Mouse (Mus musculus) limb, embryonic 11.5 days (tissue): ENCODE measurements around the gene Dnah2. TPM values are rescaled to one million over a fixed set of nuclear protein-coding genes. Genes with fewer than 3 reads are reported as not detected.

Experiments
- ATAC-seq: fragments of 200-750 bp; cut with Nextera tagmentation; 2 replicates; pipeline ENCODE4 v1.8.0; 2017; ENCODE audit warnings: low read depth; ENCODE audit not compliant: insufficient number of reproducible peaks, low FRiP score, low TSS enrichment
- DNase-seq: peaks from one replicate; pipeline ENCODE4 v3.0.0-alpha.2; 2015; ENCODE audit warnings: low spot score
- H3K27ac ChIP-seq: fragments of 300-500 bp; sonication (generic); replicated peaks from 2 replicates; pipeline ENCODE4 v1.5.1; 2014; ENCODE audit warnings: low read depth, mild to moderate bottlenecking, low read length
- H3K27me3 ChIP-seq: fragments of 300-500 bp; sonication (generic); 2 replicates; pipeline ENCODE4 v1.6.1; 2014; ENCODE audit warnings: mild to moderate bottlenecking, low read length, mixed read lengths; ENCODE audit not compliant: control insufficient read depth, insufficient read depth
- H3K36me3 ChIP-seq: fragments of 300-500 bp; sonication (generic); 2 replicates; pipeline ENCODE4 v1.6.1; 2014; ENCODE audit warnings: mild to moderate bottlenecking, low read length, moderate library complexity, mixed read lengths; ENCODE audit not compliant: control insufficient read depth, insufficient read depth
- H3K4me1 ChIP-seq: fragments of 300-500 bp; sonication (generic); 2 replicates; pipeline ENCODE4 v1.6.1; 2014; ENCODE audit warnings: low read length, mixed read lengths; ENCODE audit not compliant: control insufficient read depth, insufficient read depth
- H3K4me2 ChIP-seq: fragments of 300-500 bp; sonication (generic); 2 replicates; pipeline ENCODE4 v1.6.1; 2014; ENCODE audit warnings: low read depth, mild to moderate bottlenecking, moderate library complexity; ENCODE audit not compliant: severe bottlenecking
- H3K4me3 ChIP-seq: fragments of 300-500 bp; sonication (generic); 2 replicates; pipeline ENCODE4 v1.5.1; 2014; ENCODE audit warnings: low read depth, low read length
- H3K9ac ChIP-seq: fragments of 300-500 bp; sonication (generic); 2 replicates; pipeline ENCODE4 v1.6.1; 2014; ENCODE audit warnings: mild to moderate bottlenecking, low read length
- H3K9me3 ChIP-seq: fragments of 300-500 bp; sonication (generic); 2 replicates; pipeline ENCODE4 v1.6.1; 2016; ENCODE audit warnings: low read length; ENCODE audit not compliant: control insufficient read depth
- WGBS: fragments of 180-500 bp; shearing (Covaris S2); extraction: QIAGEN DNeasy Blood & Tissue Kit; methylation state at CpG from one replicate; pipeline ENCODE4 v1.1.7; 2014; 5-methylcytosine and 5-hydroxymethylcytosine counted together
- polyA plus RNA-seq: library from polyadenylated mRNA; unstranded; fragments of >200 nt; fragmentation: Nextera tagmentation; extraction: Ambion mirVana; gene quantifications from 2 replicates; pipeline ENCODE4 v1.2.1, GENCODE M21; 2014

The Dnah2 gene
- polyA plus RNA-seq, 1 experiment from 2014 or later, result 0.87 TPM

GRCm38 (mm10) chr11:69410310-69411072 is 138.4 kb downstream of the Dnah2 start:
- WGBS, result under 1% methylated on average over 41 of the region's 41 CpGs
- H3K4me1 ChIP-seq, result peaks cover 41% of the 10 kb centered on the region
- H3K36me3 ChIP-seq, result peaks cover 19% of the 10 kb centered on the region
- H3K9me3 ChIP-seq, result no peaks in the 10 kb centered on the region
- peak overlapping the region; percentile 86 for H3K4me3 ChIP-seq
- ATAC-seq, result peak; percentile 0; the same call in 1 of the 2 replicates
- H3K27me3 ChIP-seq, result no peaks in the 10 kb centered on the region
- H3K9ac ChIP-seq, result peak overlapping the region; percentile 89
- peak overlapping the region; percentile 75 for H3K27ac ChIP-seq
- DNase-seq, result peak; percentile 57
- H3K4me2 ChIP-seq, result peak overlapping the region; percentile 98

- DNase-seq (no peak), ATAC-seq (no peak)
- peaks cover 23% of the 10 kb centered on the region for H3K36me3 ChIP-seq
Measured at GRCm38 (mm10) chr11:69410045-69410309, 138.9 kb downstream of the Dnah2 start.

GRCm38 (mm10) chr11:69409378-69410044 is 139.4 kb downstream of the Dnah2 start:
- DNase-seq (peak; percentile 90), ATAC-seq (peak; percentile 36)
- peak overlapping the region; percentile 75 for H3K27ac ChIP-seq
- peak overlapping the region; percentile 89 for H3K9ac ChIP-seq
- peaks cover 28% of the 10 kb centered on the region for H3K36me3 ChIP-seq
- WGBS, result under 1% methylated on average over 43 of the region's 46 CpGs
- H3K4me3 ChIP-seq, result peak overlapping the region; percentile 86
- peaks cover 41% of the 10 kb centered on the region for H3K4me1 ChIP-seq
- H3K27me3 ChIP-seq, result no peaks in the 10 kb centered on the region
- no peaks in the 10 kb centered on the region for H3K9me3 ChIP-seq
- H3K4me2 ChIP-seq, result peak overlapping the region; percentile 98

More at GRCm38 (mm10) chr11:69410045-69410309, 138.9 kb downstream of the Dnah2 start:
- WGBS, result under 1% methylated on average over 18 of the region's 18 CpGs
- Histone ChIP-seq H3K27ac (peak overlapping the region; percentile 75), H3K9ac (peak overlapping the region; percentile 89), H3K9me3 (no peaks in the 10 kb centered on the region), H3K4me2 (peak overlapping the region; percentile 98), H3K4me3 (peak overlapping the region; percentile 86), H3K4me1 (peaks cover 41% of the 10 kb centered on the region), H3K27me3 (no peaks in the 10 kb centered on the region)

GRCm38 (mm10) chr11:69408541-69409377 is 140.2 kb downstream of the Dnah2 start:
- peaks cover 35% of the 10 kb centered on the region for H3K36me3 ChIP-seq
- H3K4me1 ChIP-seq, result peaks cover 34% of the 10 kb centered on the region
- H3K4me3 ChIP-seq, result peak overlapping the region; percentile 86
- no peaks in the 10 kb centered on the region for H3K9me3 ChIP-seq
- WGBS, result under 1% methylated on average over 33 of the region's 33 CpGs
- peak overlapping the region; percentile 98 for H3K4me2 ChIP-seq
- H3K27me3 ChIP-seq, result no peaks in the 10 kb centered on the region
- ATAC-seq (peak; percentile 61), DNase-seq (peak; percentile 82)
- H3K9ac ChIP-seq, result peak overlapping the region; percentile 89
- peak overlapping the region; percentile 75 for H3K27ac ChIP-seq

GRCm38 (mm10) chr11:69407724-69408004 is 141.2 kb downstream of the Dnah2 start:
- H3K27ac ChIP-seq, result no peak overlapping the region
- peaks cover 23% of the 10 kb centered on the region for H3K4me1 ChIP-seq

GRCm38 (mm10) chr11:69406867-69407723 is 141.8 kb downstream of the Dnah2 start:
- Histone ChIP-seq H3K36me3 (peaks cover 41% of the 10 kb centered on the region), H3K4me3 (no peak overlapping the region; the same call in 1 of the 2 replicates), H3K4me2 (no peak overlapping the region), H3K4me1 (peaks cover 19% of the 10 kb centered on the region), H3K9ac (no peak overlapping the region), H3K27me3 (no peaks in the 10 kb centered on the region), H3K9me3 (no peaks in the 10 kb centered on the region), H3K27ac (no peak overlapping the region)
- ATAC-seq (no peak), DNase-seq (no peak)
- WGBS, result 90% methylated on average over 15 of the region's 16 CpGs

More at GRCm38 (mm10) chr11:69407724-69408004, 141.2 kb downstream of the Dnah2 start:
- DNase-seq (no peak), ATAC-seq (no peak)
- H3K4me3 ChIP-seq, result no peak overlapping the region; the same call in 1 of the 2 replicates
- 86% methylated on average over 4 of the region's 4 CpGs for WGBS
- no peaks in the 10 kb centered on the region for H3K9me3 ChIP-seq
- no peak overlapping the region for H3K9ac ChIP-seq
- peaks cover 40% of the 10 kb centered on the region for H3K36me3 ChIP-seq
- H3K4me2 ChIP-seq, result peak overlapping the region; percentile 98; the same call in 1 of the 2 replicates
- no peaks in the 10 kb centered on the region for H3K27me3 ChIP-seq

- WGBS, result 89% methylated on average over 19 of the region's 19 CpGs
- peaks cover 48% of the 10 kb centered on the region for H3K36me3 ChIP-seq
- H3K4me2 ChIP-seq, result no peak overlapping the region
- ATAC-seq, result no peak
- H3K9ac ChIP-seq, result no peak overlapping the region
- no peaks in the 10 kb centered on the region for H3K27me3 ChIP-seq
- peaks cover 15% of the 10 kb centered on the region for H3K4me1 ChIP-seq
- DNase-seq, result no peak
- no peak overlapping the region for H3K27ac ChIP-seq
- no peaks in the 10 kb centered on the region for H3K9me3 ChIP-seq
- no peak overlapping the region for H3K4me3 ChIP-seq
Measured at GRCm38 (mm10) chr11:69406282-69406681, 142.6 kb downstream of the Dnah2 start.
